Mouse (Mus musculus): Measurements from ENCODE around the gene Slc10a6. TPM values are rescaled to one million over a fixed set of nuclear protein-coding genes. Genes with fewer than 3 reads are reported as not detected.

The Slc10a6 gene
- polyA plus RNA-seq, 1 experiment from 2014 or later, result 0.07 TPM

DNA sequence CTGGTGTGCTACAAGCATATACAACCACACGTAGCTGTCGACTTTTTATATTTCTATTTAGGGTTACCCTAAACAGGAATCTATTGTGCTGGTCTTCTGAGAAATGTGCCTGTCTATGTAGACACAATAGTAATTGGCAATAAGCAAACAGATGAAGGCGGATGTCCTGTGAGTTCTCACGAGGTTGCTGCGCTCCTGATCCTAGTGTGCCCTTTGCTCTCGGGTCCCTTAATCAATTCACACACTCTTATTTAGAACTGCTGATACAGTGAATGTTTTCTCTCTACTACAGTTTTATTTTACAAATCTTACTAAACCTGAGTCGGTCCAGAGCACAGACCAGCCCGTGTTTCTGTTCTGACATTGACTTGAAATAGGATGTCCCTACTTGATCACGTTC is 68.7 kb downstream of the Slc10a6 start:
- no peak overlapping the region for H3K4me3 ChIP-seq (ENCODE audit: low read depth, low read length)
- no peak overlapping the region for H3K27ac ChIP-seq (replicated peaks; ENCODE audit: low read depth, low read length)
- no peaks in the 10 kb centered on the region for H3K27me3 ChIP-seq (ENCODE audit: control insufficient read depth, insufficient read depth, low read length)
- H3K9ac ChIP-seq (ENCODE audit: low read length), result no peak overlapping the region
- DNase-seq (ENCODE audit: low spot score), result no peak
- WGBS, result 95% methylated on average over 9 of the region's 9 CpGs
- no peak overlapping the region for H3K4me2 ChIP-seq (ENCODE audit: low read depth, severe bottlenecking)
- peaks cover 5% of the 10 kb centered on the region for H3K36me3 ChIP-seq (ENCODE audit: control insufficient read depth, insufficient read depth, low read length)
- no peaks in the 10 kb centered on the region for H3K4me1 ChIP-seq (ENCODE audit: control insufficient read depth, insufficient read depth, low read length)
- no peak for ATAC-seq (ENCODE audit: insufficient number of reproducible peaks, low FRiP score, low TSS enrichment, low read depth)
- H3K9me3 ChIP-seq (ENCODE audit: control insufficient read depth, low read length), result no peaks in the 10 kb centered on the region

Other genes starting within 250 kb of the Slc10a6 start
- gene Ptpn13, start 204.2 kb downstream of the Slc10a6 start, polyA plus RNA-seq (2014; fragmentation: Nextera tagmentation; extraction: Ambion mirVana), result 9.2 and 11.0 TPM in 2 replicates
- 0.17 TPM in 2 replicates for gene 1700016H13Rik, start 26.6 kb upstream of the Slc10a6 start, polyA plus RNA-seq (2014; fragmentation: Nextera tagmentation; extraction: Ambion mirVana)
- gene Aff1, start 63.0 kb upstream of the Slc10a6 start, polyA plus RNA-seq (2014; fragmentation: Nextera tagmentation; extraction: Ambion mirVana), result 9.1 and 10.4 TPM in 2 replicates

All from limb, embryonic 11.5 days (tissue).